Mouse (Mus musculus) macrophage (primary cell): Measurements from ENCODE around the gene Slco4c1. TPM values are rescaled to one million over a fixed set of nuclear protein-coding genes. Genes with fewer than 3 reads are reported as not detected.

Experiments
- H3K27ac ChIP-seq: fragments of 350-480 bp; formaldehyde crosslinking; 2 replicates; pipeline ENCODE4 v1.9.0; 2021
- H3K36me3 ChIP-seq: fragments of 350-480 bp; formaldehyde crosslinking; 2 replicates; pipeline ENCODE4 v1.9.0; 2021; ENCODE audit errors: inconsistent target
- H3K4me3 ChIP-seq: fragments of 350-480 bp; formaldehyde crosslinking; 2 replicates; pipeline ENCODE4 v1.9.0; 2021; ENCODE audit errors: inconsistent target
- H3K79me2 ChIP-seq: fragments of 350-480 bp; formaldehyde crosslinking; 2 replicates; pipeline ENCODE4 v1.9.0; 2021; ENCODE audit errors: inconsistent target
- WGBS: methylation state at CpG from one replicate; pipeline ENCODE4 v1.1.7; 2026; ENCODE audit warnings: inconsistent platforms; ENCODE audit not compliant: missing documents; 5-methylcytosine and 5-hydroxymethylcytosine counted together
- polyA plus RNA-seq: library from polyadenylated mRNA; stranded (reverse); fragments of 250-400 nt; gene quantifications from 3 replicates; pipeline ENCODE4 v1.2.4, GENCODE M21; 2018; ENCODE audit warnings: inconsistent platforms

Gene Slco4c1
- polyA plus RNA-seq, 1 experiment from 2014 or later, result 0.03 TPM

GRCm38 (mm10) chr1:96846727-96847126 lies 25.2 kb downstream of the Slco4c1 start:
- H3K79me2 ChIP-seq, result no peaks in the 10 kb centered on the region
- H3K27ac ChIP-seq, result no peak overlapping the region
- 6% methylated on average over 3 of the region's 3 CpGs for WGBS
- H3K4me3 ChIP-seq, result no peak overlapping the region
- H3K36me3 ChIP-seq, result no peaks in the 10 kb centered on the region

GRCm38 (mm10) chr1:96805287-96805727 lies 66.7 kb downstream of the Slco4c1 start:
- H3K4me3 ChIP-seq, result no peak overlapping the region
- 72% methylated on average over 2 of the region's 2 CpGs for WGBS

GRCm38 (mm10) chr1:96801595-96801994 lies 70.4 kb downstream of the Slco4c1 start:
- Histone ChIP-seq H3K36me3 (no peaks in the 10 kb centered on the region), H3K79me2 (no peaks in the 10 kb centered on the region), H3K4me3 (no peak overlapping the region), H3K27ac (no peak overlapping the region)

More at GRCm38 (mm10) chr1:96805287-96805727, 66.7 kb downstream of the Slco4c1 start:
- H3K36me3 ChIP-seq, result no peaks in the 10 kb centered on the region
- H3K79me2 ChIP-seq, result no peaks in the 10 kb centered on the region
- H3K27ac ChIP-seq, result no peak overlapping the region

- Histone ChIP-seq H3K4me3 (no peak overlapping the region), H3K79me2 (no peaks in the 10 kb centered on the region), H3K36me3 (no peaks in the 10 kb centered on the region), H3K27ac (no peak overlapping the region)
- 83% methylated on average over 4 of the region's 4 CpGs for WGBS
These were observed 77.3 kb downstream of the Slco4c1 start for GRCm38 (mm10) chr1:96794690-96795089.

GRCm38 (mm10) chr1:96794290-96794689 lies 77.7 kb downstream of the Slco4c1 start:
- no peak overlapping the region for H3K27ac ChIP-seq
- H3K4me3 ChIP-seq, result no peak overlapping the region
- no peaks in the 10 kb centered on the region for H3K36me3 ChIP-seq
- no peaks in the 10 kb centered on the region for H3K79me2 ChIP-seq
- WGBS, result 89% methylated on average over 5 of the region's 5 CpGs

GRCm38 (mm10) chr1:96789268-96789667 lies 82.7 kb downstream of the Slco4c1 start:
- H3K79me2 ChIP-seq, result no peaks in the 10 kb centered on the region
- WGBS, result 100% methylated on average over 1 of the region's 1 CpGs
- no peaks in the 10 kb centered on the region for H3K36me3 ChIP-seq
- no peak overlapping the region for H3K27ac ChIP-seq
- no peak overlapping the region for H3K4me3 ChIP-seq

GRCm38 (mm10) chr1:96774174-96774573 lies 97.8 kb downstream of the Slco4c1 start:
- Histone ChIP-seq H3K27ac (no peak overlapping the region), H3K36me3 (no peaks in the 10 kb centered on the region), H3K79me2 (no peaks in the 10 kb centered on the region), H3K4me3 (no peak overlapping the region)
- WGBS, result 98% methylated on average over 4 of the region's 4 CpGs

- Histone ChIP-seq H3K27ac (no peak overlapping the region), H3K36me3 (no peaks in the 10 kb centered on the region), H3K79me2 (no peaks in the 10 kb centered on the region), H3K4me3 (no peak overlapping the region)
- 90% methylated on average over 5 of the region's 5 CpGs for WGBS
These were observed 98.3 kb downstream of the Slco4c1 start for GRCm38 (mm10) chr1:96773712-96774111.

GRCm38 (mm10) chr1:96770283-96770682 lies 101.7 kb downstream of the Slco4c1 start:
- H3K4me3 ChIP-seq, result no peak overlapping the region
- 100% methylated on average over 1 of the region's 1 CpGs for WGBS
- no peaks in the 10 kb centered on the region for H3K36me3 ChIP-seq
- no peak overlapping the region for H3K27ac ChIP-seq
- no peaks in the 10 kb centered on the region for H3K79me2 ChIP-seq

GRCm38 (mm10) chr1:96768264-96768663 lies 103.7 kb downstream of the Slco4c1 start:
- Histone ChIP-seq H3K79me2 (no peaks in the 10 kb centered on the region), H3K4me3 (no peak overlapping the region), H3K27ac (no peak overlapping the region), H3K36me3 (no peaks in the 10 kb centered on the region)
- 4% methylated on average over 4 of the region's 4 CpGs for WGBS

GRCm38 (mm10) chr1:96766535-96766934 lies 105.4 kb downstream of the Slco4c1 start:
- Histone ChIP-seq H3K36me3 (no peaks in the 10 kb centered on the region), H3K27ac (no peak overlapping the region), H3K79me2 (no peaks in the 10 kb centered on the region), H3K4me3 (no peak overlapping the region)
- WGBS, result 0% methylated on average over 1 of the region's 1 CpGs
